Mouse (Mus musculus) MEL (cell line): ENCODE measurements around the gene Cd24a. TPM values are rescaled to one million over a fixed set of nuclear protein-coding genes. Genes with fewer than 3 reads are reported as not detected.

Experiments
- DNase-seq: peaks from one replicate; pipeline ENCODE4 v3.0.0; 2011; ENCODE audit warnings: low read depth, low spot score
- H3K27ac ChIP-seq: 2 replicates; pipeline ENCODE4 v1.5.1; 2012; ENCODE audit warnings: low read depth, mild to moderate bottlenecking, control low read depth, low read length, moderate library complexity; ENCODE audit not compliant: control insufficient read depth
- H3K27me3 ChIP-seq, 2 experiments: fragments of 150-350 bp in 1 of 2; sonication (generic) in 1 of 2; 2 replicates each; pipeline ENCODE4 v1.6.1; 2012; ENCODE audit warnings: low read length in 2 of 2, mild to moderate bottlenecking in 2 of 2, improper control_type of control experiment in 1 of 2, moderate library complexity in 1 of 2; ENCODE audit not compliant: insufficient read depth in 2 of 2, control insufficient read depth in 1 of 2
- H3K36me3 ChIP-seq, 2 experiments: 2 replicates each; pipeline ENCODE4 v1.6.1; 2012 to 2014; ENCODE audit warnings: low read length in 2 of 2, improper control_type of control experiment in 1 of 2, inconsistent platforms in 1 of 2, mild to moderate bottlenecking in 1 of 2; ENCODE audit not compliant: insufficient read depth in 2 of 2, control insufficient read depth in 1 of 2
- H3K4me1 ChIP-seq, 2 experiments: fragments of 150-350 bp in 1 of 2; sonication (generic) in 1 of 2; 2 replicates each; pipeline ENCODE4 v1.6.1; 2012; ENCODE audit warnings: low read length in 2 of 2, improper control_type of control experiment in 1 of 2, mild to moderate bottlenecking in 1 of 2; ENCODE audit not compliant: insufficient read depth in 2 of 2, control insufficient read depth in 1 of 2
- H3K4me3 ChIP-seq, 2 experiments: fragments of 150-350 bp in 1 of 2; sonication (generic) in 1 of 2; 2 replicates each; pipeline ENCODE4 v1.5.1; 2012; ENCODE audit warnings: low read depth in 2 of 2, low read length in 2 of 2, mild to moderate bottlenecking in 2 of 2, moderate library complexity in 2 of 2, control low read depth in 1 of 2, improper control_type of control experiment in 1 of 2; ENCODE audit not compliant: control insufficient read depth in 1 of 2, insufficient read depth in 1 of 2
- H3K79me2 ChIP-seq: 2 replicates; pipeline ENCODE4 v1.6.1; 2012; ENCODE audit warnings: mild to moderate bottlenecking, low read length, moderate library complexity; ENCODE audit not compliant: control insufficient read depth, poor library complexity, insufficient read depth
- H3K9ac ChIP-seq: 2 replicates; pipeline ENCODE4 v1.6.1; 2012; ENCODE audit warnings: low read depth, mild to moderate bottlenecking, control low read depth, low read length, moderate library complexity; ENCODE audit not compliant: control insufficient read depth, poor library complexity, severe bottlenecking
- H3K9me3 ChIP-seq: fragments of 150-350 bp; sonication (generic); replicated peaks from 2 replicates; pipeline ENCODE4 v1.6.1; 2012; ENCODE audit warnings: mild to moderate bottlenecking, low read length, improper control_type of control experiment, moderate library complexity; ENCODE audit not compliant: insufficient read depth
- CHD1 ChIP-seq: IDR thresholded peaks from 2 replicates; pipeline ENCODE4 v1.6.1; 2012; ENCODE audit warnings: low read depth, mild to moderate bottlenecking, inconsistent platforms, low read length, improper control_type of control experiment
- CTCF ChIP-seq, 3 experiments: IDR thresholded peaks in 2 of 3; conservative IDR thresholded peaks in 1 of 3; 2 replicates each; pipeline ENCODE4 v1.5.1; 2011 to 2012; ENCODE audit warnings: low read length in 3 of 3, low read depth in 2 of 3, mild to moderate bottlenecking in 2 of 3, improper control_type of control experiment in 1 of 3, inconsistent platforms in 1 of 3, mixed read lengths in 1 of 3, moderate library complexity in 1 of 3; ENCODE audit not compliant: control insufficient read depth in 1 of 3, insufficient read depth in 1 of 3, poor library complexity in 1 of 3, severe bottlenecking in 1 of 3
- ELF1 ChIP-seq: IDR thresholded peaks from 2 replicates; pipeline ENCODE4 v1.6.1; 2014; ENCODE audit warnings: low read depth, mild to moderate bottlenecking, inconsistent platforms, low read length, improper control_type of control experiment, moderate library complexity
- EP300 ChIP-seq, 2 experiments: IDR thresholded peaks; 2 replicates each; pipeline ENCODE4 v1.6.1; 2011; ENCODE audit warnings: improper control_type of control experiment in 2 of 2, low read length in 2 of 2, low read depth in 1 of 2, mild to moderate bottlenecking in 1 of 2
- GATA1 ChIP-seq: IDR thresholded peaks from 2 replicates; pipeline ENCODE4 v1.6.1; 2011; ENCODE audit warnings: low read depth, low read length, improper control_type of control experiment
- MAFK ChIP-seq: IDR thresholded peaks from 2 replicates; pipeline ENCODE4 v1.6.1; 2011; ENCODE audit warnings: low read depth, mild to moderate bottlenecking, low read length, improper control_type of control experiment, borderline replicate concordance
- MAX ChIP-seq: IDR thresholded peaks from 2 replicates; pipeline ENCODE4 v1.6.1; 2011; ENCODE audit warnings: low read length, improper control_type of control experiment
- NRF1 ChIP-seq: IDR thresholded peaks from 2 replicates; pipeline ENCODE4 v1.6.1; 2014; ENCODE audit warnings: low read depth, mild to moderate bottlenecking, inconsistent platforms, low read length, improper control_type of control experiment, moderate library complexity; ENCODE audit not compliant: poor library complexity, insufficient read depth, severe bottlenecking
- POLR2A ChIP-seq, 2 experiments: IDR thresholded peaks; 2 replicates each; pipeline ENCODE4 v1.6.1; 2011 to 2012; ENCODE audit warnings: low read length in 2 of 2, mild to moderate bottlenecking in 2 of 2, control low read depth in 1 of 2, improper control_type of control experiment in 1 of 2, low read depth in 1 of 2, moderate library complexity in 1 of 2; ENCODE audit not compliant: control insufficient read depth in 1 of 2, insufficient read depth in 1 of 2, poor library complexity in 1 of 2
- SMC3 ChIP-seq: IDR thresholded peaks from 2 replicates; pipeline ENCODE4 v1.6.1; 2011; ENCODE audit warnings: low read depth, low read length, improper control_type of control experiment
- TBP ChIP-seq: IDR thresholded peaks from 2 replicates; pipeline ENCODE4 v1.8.0; 2011; ENCODE audit warnings: low read depth, low read length, improper control_type of control experiment
- ZKSCAN1 ChIP-seq: IDR thresholded peaks from 2 replicates; pipeline ENCODE4 v1.6.1; 2012; ENCODE audit warnings: low read depth, mild to moderate bottlenecking, inconsistent platforms, low read length, improper control_type of control experiment, moderate library complexity
- polyA plus RNA-seq, 2 experiments: library from polyadenylated mRNA; stranded (reverse) in 1 of 2; unstranded in 1 of 2; fragments of >175 nt in 1 of 2; fragments of >200 nt in 1 of 2; gene quantifications; 2 replicates each; pipeline versions ENCODE4 v1.2.1 to v1.2.4; 2012; ENCODE audit warnings: low replicate concordance in 2 of 2, low read depth in 1 of 2; ENCODE audit not compliant: insufficient read length in 2 of 2, insufficient read depth in 1 of 2, missing spikeins in 1 of 2
- total RNA-seq: library from RNA; depleted of rRNA; stranded (reverse); fragments of 300-350 nt; gene quantifications from 2 replicates; pipeline ENCODE4 v1.2.3, GENCODE M21; 2012

Gene Cd24a
- total and polyA plus RNA-seq, 3 experiments, result 96.6 to 181 TPM; not detected in 1

DNA sequence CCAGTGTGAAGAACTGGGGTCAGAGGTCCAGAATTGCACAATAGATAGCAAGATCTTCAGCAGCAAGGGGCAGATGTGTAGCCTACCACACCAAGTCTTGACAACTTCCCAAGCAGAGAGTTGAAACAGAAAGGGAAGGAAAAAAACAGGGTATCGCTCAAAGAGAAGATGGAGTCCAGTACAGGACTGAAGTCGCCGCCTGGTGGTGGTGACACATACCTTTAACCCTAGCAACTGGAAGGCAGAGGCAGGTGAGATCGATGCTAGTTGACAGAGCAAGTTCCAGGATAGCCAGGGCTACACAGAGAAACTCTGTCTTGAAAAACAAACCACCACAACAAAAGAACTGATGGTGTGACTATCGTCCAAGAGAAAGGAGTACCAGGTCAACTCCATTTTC lies 28.7 kb upstream of the Cd24a start:
- Histone ChIP-seq H3K9me3 (no peaks in the 10 kb centered on the region), H3K4me1 (no peaks in the 10 kb centered on the region), H3K4me3 (no peak overlapping the region), H3K27ac (no peak overlapping the region), H3K79me2 (no peaks in the 10 kb centered on the region), H3K9ac (no peak overlapping the region), H3K36me3 (no peaks in the 10 kb centered on the region), H3K27me3 (no peaks in the 10 kb centered on the region; a peak in 1 of 4 replicates)
- DNase-seq, result no peak
- TF ChIP-seq SMC3 (peak; percentile 16; the same call in 1 of the 2 replicates), CTCF (IDR thresholded peaks at IDR 0.05 in 2 of 3, conservative IDR thresholded peaks at IDR 0.05 in 1 of 3; ENCODE audit: control insufficient read depth in 1 of 3, insufficient read depth in 1 of 3, low read depth in 2 of 3, low read length in 3 of 3, poor library complexity in 1 of 3, severe bottlenecking in 1 of 3) (peak in 2 of 3 experiments; percentile 14 to 22; a peak in 2 of 6 replicates), TBP (no peak), EP300 (IDR thresholded peaks at IDR 0.05; ENCODE audit: low read depth in 1 of 2, low read length in 2 of 2) (no peak), MAFK (no peak), GATA1 (no peak), NRF1 (no peak), CHD1 (no peak), MAX (no peak)

DNA sequence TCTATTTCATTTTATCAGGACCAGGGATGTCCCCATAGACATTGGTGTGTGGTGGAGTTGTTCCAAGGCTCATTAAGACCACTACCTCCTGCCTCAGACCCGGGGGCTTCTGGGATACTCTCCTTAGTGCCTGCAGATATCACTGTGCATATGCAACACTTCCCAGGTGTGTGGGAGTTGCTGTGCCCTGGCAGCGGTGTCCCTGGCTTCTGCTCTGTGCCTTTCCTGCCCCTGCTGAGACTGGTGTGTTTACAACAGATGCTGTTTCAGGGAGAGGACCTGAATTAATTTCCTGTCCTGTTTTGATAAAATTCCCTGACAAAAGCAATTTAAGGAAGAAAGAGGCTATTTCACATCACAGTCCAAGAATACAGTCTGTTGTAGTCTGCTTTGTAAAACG lies 27.2 kb upstream of the Cd24a start:
- H3K27ac ChIP-seq, result no peak overlapping the region
- H3K9me3 ChIP-seq, result no peaks in the 10 kb centered on the region
- no peaks in the 10 kb centered on the region; a peak in 1 of 4 replicates for H3K27me3 ChIP-seq
- no peak overlapping the region for H3K4me3 ChIP-seq
- no peak overlapping the region for H3K9ac ChIP-seq
- H3K4me1 ChIP-seq, result no peaks in the 10 kb centered on the region
- DNase-seq, result no peak
- no peaks in the 10 kb centered on the region for H3K36me3 ChIP-seq
- TF ChIP-seq ZKSCAN1 (no peak), ELF1 (no peak)
- TF ChIP-seq, all 39 proteins: peak for 0
- no peaks in the 10 kb centered on the region for H3K79me2 ChIP-seq

DNA sequence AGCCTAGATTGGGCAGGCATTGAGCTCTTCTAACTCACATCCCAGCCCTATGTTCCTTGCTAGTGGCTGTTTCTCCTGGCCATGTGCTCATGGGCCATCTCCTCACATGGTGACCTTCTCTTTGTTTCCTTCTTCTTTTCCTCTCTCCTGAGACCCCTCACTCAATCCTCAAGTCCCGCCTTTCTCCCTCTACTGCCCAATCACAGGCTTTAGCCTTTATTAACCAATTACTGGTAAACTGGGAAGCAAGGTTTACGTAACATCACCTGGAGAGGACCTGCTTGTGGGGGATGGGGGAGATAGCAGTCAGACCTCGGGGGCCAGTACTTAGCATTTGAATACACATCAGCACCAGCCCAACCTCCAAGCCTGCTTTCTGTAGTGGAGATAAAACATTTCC lies 26.7 kb upstream of the Cd24a start:
- H3K9ac ChIP-seq, result no peak overlapping the region
- H3K27me3 ChIP-seq, result no peaks in the 10 kb centered on the region; a peak in 1 of 4 replicates
- H3K36me3 ChIP-seq, result no peaks in the 10 kb centered on the region
- no peaks in the 10 kb centered on the region for H3K79me2 ChIP-seq
- H3K4me1 ChIP-seq, result no peaks in the 10 kb centered on the region
- TF ChIP-seq POLR2A (IDR thresholded peaks at IDR 0.05; ENCODE audit: control insufficient read depth in 1 of 2, insufficient read depth in 1 of 2, low read depth in 1 of 2, low read length in 2 of 2, poor library complexity in 1 of 2), result no peak
- no peaks in the 10 kb centered on the region for H3K9me3 ChIP-seq
- H3K27ac ChIP-seq, result no peak overlapping the region
- no peak overlapping the region for H3K4me3 ChIP-seq
- no peak for DNase-seq
